Mouse (Mus musculus) forebrain, embryonic 12.5 days (tissue): ENCODE measurements around the gene Pde11a. TPM values are rescaled to one million over a fixed set of nuclear protein-coding genes. Genes with fewer than 3 reads are reported as not detected.

ENCODE experiments used
- ATAC-seq: fragments of 200-750 bp; cut with Nextera tagmentation; 2 replicates; pipeline ENCODE4 v1.8.0; 2017; ENCODE audit warnings: moderate TSS enrichment; ENCODE audit not compliant: low FRiP score
- H3K27ac ChIP-seq: fragments of 300-500 bp; sonication (generic); 2 replicates; pipeline ENCODE4 v1.5.1; 2016; ENCODE audit warnings: mild to moderate bottlenecking
- H3K27me3 ChIP-seq: fragments of 300-500 bp; sonication (generic); 2 replicates; pipeline ENCODE4 v1.6.1; 2016; ENCODE audit warnings: mild to moderate bottlenecking
- H3K36me3 ChIP-seq: fragments of 300-500 bp; sonication (generic); replicated peaks from 2 replicates; pipeline ENCODE4 v1.6.1; 2016; ENCODE audit warnings: mild to moderate bottlenecking
- H3K4me1 ChIP-seq: fragments of 300-500 bp; sonication (generic); 2 replicates; pipeline ENCODE4 v1.6.1; 2016
- H3K4me2 ChIP-seq: fragments of 300-500 bp; sonication (generic); 2 replicates; pipeline ENCODE4 v1.6.1; 2016; ENCODE audit warnings: mild to moderate bottlenecking, moderate library complexity
- H3K4me3 ChIP-seq: fragments of 300-500 bp; sonication (generic); replicated peaks from 2 replicates; pipeline ENCODE4 v1.5.1; 2016; ENCODE audit warnings: mild to moderate bottlenecking
- H3K9ac ChIP-seq: fragments of 300-500 bp; sonication (generic); 2 replicates; pipeline ENCODE4 v1.6.1; 2016; ENCODE audit warnings: mild to moderate bottlenecking
- H3K9me3 ChIP-seq: fragments of 300-500 bp; sonication (generic); 2 replicates; pipeline ENCODE4 v1.6.1; 2016
- WGBS: fragments of 180-500 bp; shearing (Covaris S2); methylation state at CpG from one replicate; pipeline ENCODE4 v1.1.7; 2016; 5-methylcytosine and 5-hydroxymethylcytosine counted together
- polyA plus RNA-seq: library from polyadenylated mRNA; unstranded; fragments of >200 nt; fragmentation: Nextera tagmentation; extraction: Ambion mirVana; gene quantifications from 2 replicates; pipeline ENCODE4 v1.2.1, GENCODE M21; 2016

Pde11a gene
- polyA plus RNA-seq, 1 experiment from 2014 or later, result 0.08 TPM

DNA sequence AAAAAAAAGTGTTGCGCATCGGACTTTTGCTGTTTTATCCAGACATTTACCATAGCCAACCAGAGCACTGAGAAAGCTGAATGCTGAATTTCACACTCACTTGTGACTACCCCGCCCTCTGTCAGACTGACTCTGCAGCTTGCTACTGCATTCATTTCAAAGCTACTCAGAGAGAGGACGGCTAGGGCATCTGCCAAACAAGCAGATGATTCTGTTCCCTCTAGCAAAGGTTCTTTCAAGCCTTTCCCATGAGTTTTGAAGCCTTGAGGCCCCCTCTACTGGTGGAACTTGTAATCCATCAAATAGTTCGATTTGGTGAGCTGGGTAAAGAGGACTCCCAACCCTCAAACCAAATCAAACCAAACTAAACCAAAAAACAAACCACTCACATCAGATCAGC lies 373.6 kb downstream of the Pde11a start:
- no peaks in the 10 kb centered on the region for H3K9me3 ChIP-seq

DNA sequence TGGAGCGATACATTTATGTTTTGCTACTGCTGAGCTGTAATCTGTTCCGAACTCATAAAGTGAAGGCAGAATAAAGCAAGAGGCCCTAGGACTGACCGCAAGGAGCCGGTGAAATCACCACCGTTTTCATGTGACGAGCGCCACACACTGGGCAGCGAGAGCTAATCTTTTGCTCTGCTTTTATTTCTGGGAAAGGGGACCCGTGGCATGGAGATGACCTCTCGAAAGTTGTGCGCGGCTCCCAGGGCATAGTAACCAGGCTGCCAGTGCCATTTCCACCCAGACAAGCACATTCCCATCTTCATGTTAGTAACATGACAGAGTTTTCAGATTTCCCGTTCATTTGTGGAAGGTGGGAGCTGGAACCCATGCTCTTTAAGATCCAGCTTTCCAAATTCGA lies 374.1 kb downstream of the Pde11a start:
- peaks cover 29% of the 10 kb centered on the region for H3K4me1 ChIP-seq
- no peak overlapping the region for H3K27ac ChIP-seq
- 20% methylated on average over 14 of the region's 14 CpGs for WGBS
- peak overlapping the region; percentile 31 for H3K4me2 ChIP-seq
- no peak overlapping the region for H3K9ac ChIP-seq
- peaks cover 5% of the 10 kb centered on the region; the same call in 1 of the 2 replicates for H3K27me3 ChIP-seq
- H3K9me3 ChIP-seq, result no peaks in the 10 kb centered on the region
- H3K4me3 ChIP-seq, result no peak overlapping the region
- ATAC-seq, result 0 out of 2 replicates have a peak, but pooled peaks have one; percentile 33
- H3K36me3 ChIP-seq, result no peaks in the 10 kb centered on the region

More for the DNA sequence above, 373.6 kb downstream of the Pde11a start:
- H3K4me3 ChIP-seq, result no peak overlapping the region
- H3K4me2 ChIP-seq, result peak overlapping the region; percentile 31
- H3K4me1 ChIP-seq, result peaks cover 24% of the 10 kb centered on the region
- 31% methylated on average over 5 of the region's 5 CpGs for WGBS
- no peak overlapping the region for H3K9ac ChIP-seq
- H3K27ac ChIP-seq, result no peak overlapping the region
- no peaks in the 10 kb centered on the region for H3K36me3 ChIP-seq
- peaks cover 5% of the 10 kb centered on the region; the same call in 1 of the 2 replicates for H3K27me3 ChIP-seq
- ATAC-seq, result no peak

DNA sequence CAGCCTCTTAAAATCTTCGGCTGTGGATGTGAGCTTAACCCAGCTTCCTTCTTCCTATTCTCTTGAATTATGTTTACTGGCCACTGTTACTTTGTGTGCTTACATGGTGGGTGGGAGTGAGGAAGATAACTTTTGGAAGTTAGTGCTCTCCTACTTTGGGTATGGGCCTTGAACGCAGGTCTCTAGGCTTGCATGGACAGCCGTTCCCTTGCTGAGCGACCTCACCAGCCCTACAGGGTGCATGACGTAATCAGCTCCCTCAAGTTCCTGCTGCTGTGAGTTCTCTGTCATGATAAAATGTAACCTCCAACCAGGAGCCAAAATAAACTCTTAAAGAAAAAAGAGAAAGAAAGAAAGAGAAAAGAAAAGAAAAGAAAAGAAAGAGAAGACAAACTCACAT lies 374.5 kb downstream of the Pde11a start:
- ATAC-seq, result no peak
- Histone ChIP-seq H3K4me3 (no peak overlapping the region), H3K9me3 (no peaks in the 10 kb centered on the region), H3K36me3 (no peaks in the 10 kb centered on the region), H3K4me1 (peaks cover 33% of the 10 kb centered on the region), H3K4me2 (peak overlapping the region; percentile 31; the same call in 1 of the 2 replicates), H3K27ac (no peak overlapping the region), H3K9ac (no peak overlapping the region), H3K27me3 (peaks cover 5% of the 10 kb centered on the region; the same call in 1 of the 2 replicates)
- 80% methylated on average over 5 of the region's 5 CpGs for WGBS

DNA sequence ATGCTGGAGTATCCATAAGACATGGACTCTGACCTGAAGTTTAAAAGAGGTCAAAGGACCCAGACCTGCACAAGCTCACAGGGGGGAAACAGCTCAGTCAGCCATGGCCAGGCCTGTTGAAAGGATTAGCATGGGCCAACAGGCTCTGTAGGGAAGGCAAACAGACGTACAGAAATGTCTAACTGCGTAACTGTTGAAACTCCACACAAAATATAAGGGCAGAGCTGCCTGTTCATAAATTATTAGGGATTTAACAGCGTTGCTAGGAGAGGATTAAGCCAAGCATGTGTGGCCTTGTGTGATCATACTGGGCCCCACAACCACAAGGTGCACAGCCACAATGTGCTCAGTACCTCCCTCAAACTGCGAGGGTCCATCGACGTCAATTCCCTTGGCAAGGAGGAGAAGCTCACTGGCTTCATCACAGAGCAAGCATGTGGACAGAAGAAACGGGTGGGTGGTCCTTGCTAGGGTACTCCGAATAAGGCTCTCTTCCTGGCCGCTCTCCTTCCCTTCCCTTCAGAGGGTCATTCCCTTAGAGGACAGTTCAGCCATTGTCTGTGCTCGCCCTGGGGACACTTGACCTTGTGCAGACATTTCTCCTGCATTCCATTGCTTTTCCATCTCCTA lies 375.2 kb downstream of the Pde11a start:
- peaks cover 5% of the 10 kb centered on the region; the same call in 1 of the 2 replicates for H3K27me3 ChIP-seq
- 57% methylated on average over 10 of the region's 10 CpGs for WGBS
- no peak overlapping the region for H3K27ac ChIP-seq
- no peak overlapping the region for H3K9ac ChIP-seq
- H3K9me3 ChIP-seq, result no peaks in the 10 kb centered on the region
- ATAC-seq, result no peak
- no peaks in the 10 kb centered on the region for H3K36me3 ChIP-seq
- H3K4me1 ChIP-seq, result peaks cover 40% of the 10 kb centered on the region
- H3K4me2 ChIP-seq, result no peak overlapping the region
- no peak overlapping the region for H3K4me3 ChIP-seq

DNA sequence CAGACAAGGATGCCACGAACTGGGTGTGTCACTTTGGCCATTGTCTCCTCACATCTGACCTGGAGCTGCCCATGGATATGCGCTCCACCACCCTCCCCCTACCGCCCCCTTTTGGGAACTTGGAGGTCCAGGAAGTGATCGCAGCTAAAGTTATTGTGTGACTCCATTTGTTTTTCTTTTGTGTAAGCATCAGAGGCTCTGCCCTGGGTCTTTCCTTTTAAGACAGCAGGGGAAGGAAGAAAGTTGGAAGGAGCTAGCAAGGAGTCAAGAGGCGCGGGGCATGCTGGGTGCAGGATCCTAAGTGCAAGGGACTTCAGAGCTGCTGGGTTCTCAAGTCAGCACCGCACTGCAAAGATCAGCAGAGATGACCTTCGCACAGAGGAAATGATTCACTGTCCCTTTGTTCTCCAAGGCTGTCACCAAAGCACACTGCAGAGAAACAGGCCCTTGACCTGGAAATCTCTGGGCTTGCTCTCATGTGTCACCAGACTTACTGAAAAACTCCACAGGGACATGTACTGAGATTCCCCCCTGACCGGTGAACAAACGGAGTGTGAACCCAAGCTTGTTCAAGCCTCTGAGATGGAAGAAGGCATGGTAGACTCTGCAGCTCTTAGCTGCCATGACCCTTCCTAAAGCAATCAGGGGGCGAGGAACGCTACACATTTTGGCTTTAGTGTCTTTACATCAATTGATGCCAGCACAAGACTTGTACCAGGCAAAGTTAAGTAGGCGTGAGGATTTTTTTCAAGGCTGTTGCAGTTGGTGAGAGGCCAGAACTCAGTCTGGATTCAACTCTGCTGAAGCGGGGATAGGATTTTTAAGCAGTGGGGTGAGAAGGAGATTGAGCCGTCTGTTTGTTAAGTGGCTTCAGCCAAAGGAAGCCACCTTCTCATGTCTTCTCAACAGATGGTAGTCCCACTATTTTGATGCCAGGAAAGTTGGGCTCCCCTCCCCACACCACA lies 377.9 kb downstream of the Pde11a start:
- peaks cover 5% of the 10 kb centered on the region; the same call in 1 of the 2 replicates for H3K27me3 ChIP-seq
- H3K36me3 ChIP-seq, result no peaks in the 10 kb centered on the region
- H3K27ac ChIP-seq, result peak overlapping the region; percentile 51; the same call in 1 of the 2 replicates
- no peak overlapping the region for H3K4me3 ChIP-seq
- H3K4me1 ChIP-seq, result peaks cover 36% of the 10 kb centered on the region
- H3K9ac ChIP-seq, result no peak overlapping the region
- peak overlapping the region; percentile 43 for H3K4me2 ChIP-seq
- ATAC-seq, result no peak
- 52% methylated on average over 15 of the region's 15 CpGs for WGBS
- no peaks in the 10 kb centered on the region for H3K9me3 ChIP-seq

DNA sequence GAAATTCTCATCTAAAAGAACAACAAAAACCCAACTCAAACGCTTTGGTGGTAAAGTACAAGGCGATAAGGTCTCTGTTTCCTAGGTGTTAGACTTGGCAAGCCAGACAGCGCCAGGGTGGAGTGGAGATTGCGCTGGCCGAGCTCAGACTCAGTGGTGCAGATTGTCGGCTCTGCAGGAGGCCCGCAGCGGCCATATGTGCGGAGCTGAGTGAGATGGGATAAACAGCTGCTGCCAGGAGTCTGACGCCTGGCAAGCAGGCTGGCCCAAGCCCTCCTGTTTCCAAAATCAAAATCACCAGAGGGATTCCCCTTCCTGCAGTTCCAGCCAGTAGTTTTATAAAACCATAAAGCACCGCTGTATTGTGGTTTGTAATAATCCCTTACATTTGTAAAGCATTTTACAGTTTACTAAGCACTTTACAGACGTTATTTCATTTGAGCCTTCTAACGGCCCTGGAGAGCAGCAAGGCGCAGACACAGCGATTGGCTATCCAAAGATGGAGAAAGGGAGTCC lies 378.7 kb downstream of the Pde11a start:
- Histone ChIP-seq H3K4me2 (peak overlapping the region; percentile 43), H3K4me3 (peak overlapping the region; percentile 11; the same call in 1 of the 2 replicates), H3K27me3 (0 out of 2 replicates have a peak, but pooled peaks cover 5% of the 10 kb centered on the region), H3K9ac (peak overlapping the region; percentile 33; the same call in 1 of the 2 replicates), H3K4me1 (peaks cover 35% of the 10 kb centered on the region), H3K27ac (peak overlapping the region; percentile 51; the same call in 1 of the 2 replicates), H3K9me3 (no peaks in the 10 kb centered on the region), H3K36me3 (no peaks in the 10 kb centered on the region)
- 7% methylated on average over 15 of the region's 15 CpGs for WGBS
- ATAC-seq, result peak; percentile 62; the same call in 1 of the 2 replicates

DNA sequence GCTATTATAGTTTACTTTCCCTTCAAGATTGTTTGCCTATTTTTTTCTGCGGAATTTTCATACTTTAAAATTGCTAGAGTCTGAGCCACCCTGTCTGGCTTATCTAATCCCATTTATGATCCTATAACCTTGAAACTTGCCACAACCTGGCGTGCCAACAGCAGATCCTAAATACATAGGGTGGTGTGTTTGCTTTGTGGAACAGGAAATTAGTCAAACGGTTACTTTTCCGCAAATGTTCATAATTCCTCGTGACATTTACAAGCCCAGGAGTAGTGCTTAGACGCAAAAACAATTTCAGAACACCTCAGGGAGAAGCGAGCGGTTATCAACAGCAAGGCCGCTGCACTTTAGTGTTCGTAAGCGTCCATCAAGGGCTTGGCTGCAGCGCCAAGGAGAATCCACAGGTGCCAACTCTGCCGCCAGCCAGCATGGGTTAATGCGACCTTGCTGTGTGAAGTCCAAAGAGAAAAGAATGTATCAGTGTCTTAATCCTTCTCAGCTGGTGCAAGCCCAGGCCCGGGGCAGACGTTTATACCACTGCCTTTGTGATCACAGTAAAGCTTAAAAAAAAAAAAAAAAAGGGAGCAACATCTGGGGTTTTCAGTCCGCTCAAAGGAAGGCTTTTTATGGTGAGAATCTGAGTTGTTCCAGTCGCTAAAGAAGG lies 379.3 kb downstream of the Pde11a start:
- Histone ChIP-seq H3K9ac (no peak overlapping the region), H3K4me1 (peaks cover 29% of the 10 kb centered on the region), H3K27ac (peak overlapping the region; percentile 51; the same call in 1 of the 2 replicates), H3K27me3 (0 out of 2 replicates have a peak, but pooled peaks cover 5% of the 10 kb centered on the region), H3K4me3 (peak overlapping the region; percentile 11; the same call in 1 of the 2 replicates), H3K4me2 (peak overlapping the region; percentile 43), H3K36me3 (no peaks in the 10 kb centered on the region), H3K9me3 (no peaks in the 10 kb centered on the region)
- 24% methylated on average over 18 of the region's 18 CpGs for WGBS
- no peak for ATAC-seq

DNA sequence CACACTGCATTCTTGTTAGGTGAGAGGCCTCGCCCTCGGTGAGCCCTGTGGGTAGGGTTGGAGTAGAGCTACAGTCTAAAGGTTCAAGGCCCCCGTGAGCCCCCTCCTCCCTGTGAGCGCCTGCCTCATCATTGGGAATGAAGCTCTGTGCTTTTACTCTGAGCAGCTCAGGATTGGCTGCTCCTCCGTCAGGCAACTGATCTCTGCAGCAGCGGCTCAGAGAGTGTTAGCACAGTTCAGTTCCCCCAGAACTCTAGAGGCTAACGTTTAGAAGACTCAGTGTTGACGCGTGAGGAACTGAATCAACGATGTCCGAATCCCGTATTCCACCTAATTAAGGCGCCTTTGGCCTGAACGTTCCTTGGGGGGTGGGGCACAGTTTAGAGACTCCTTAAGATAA lies 382.9 kb downstream of the Pde11a start:
- H3K4me3 ChIP-seq, result no peak overlapping the region
- H3K4me1 ChIP-seq, result peaks cover 24% of the 10 kb centered on the region
- WGBS, result 42% methylated on average over 14 of the region's 14 CpGs
- H3K9ac ChIP-seq, result no peak overlapping the region
- 0 out of 2 replicates have a peak, but pooled peaks cover 2% of the 10 kb centered on the region for H3K27me3 ChIP-seq
- ATAC-seq, result no peak
- no peaks in the 10 kb centered on the region for H3K36me3 ChIP-seq
- no peak overlapping the region for H3K4me2 ChIP-seq
- H3K9me3 ChIP-seq, result no peaks in the 10 kb centered on the region
- H3K27ac ChIP-seq, result no peak overlapping the region

DNA sequence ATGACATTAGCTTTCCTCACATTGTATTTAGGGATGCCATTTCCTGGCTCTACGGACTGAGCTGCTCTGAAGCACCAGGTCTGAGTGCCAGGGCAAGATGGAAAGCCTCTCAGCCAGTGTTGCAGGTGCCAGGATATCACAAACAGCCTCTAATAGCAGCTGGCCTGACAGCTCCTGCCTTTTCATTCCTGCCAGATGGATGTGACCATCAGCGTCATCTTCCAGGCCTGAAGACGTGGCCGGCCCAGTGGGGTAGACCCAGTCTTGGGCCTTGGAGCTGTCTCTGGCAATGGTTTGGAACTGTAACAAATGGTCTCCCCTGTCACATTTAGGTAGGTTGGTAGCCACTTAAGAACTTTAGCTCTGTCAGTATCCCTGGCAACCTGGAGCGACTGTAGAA lies 385.3 kb downstream of the Pde11a start:
- no peaks in the 10 kb centered on the region for H3K36me3 ChIP-seq
- H3K27me3 ChIP-seq, result no peaks in the 10 kb centered on the region
- H3K4me2 ChIP-seq, result no peak overlapping the region
- H3K4me3 ChIP-seq, result no peak overlapping the region
- no peaks in the 10 kb centered on the region for H3K9me3 ChIP-seq
- 97% methylated on average over 5 of the region's 5 CpGs for WGBS
- no peak overlapping the region for H3K9ac ChIP-seq
- no peak for ATAC-seq
- no peak overlapping the region for H3K27ac ChIP-seq
- peaks cover under 1% of the 10 kb centered on the region; the same call in 1 of the 2 replicates for H3K4me1 ChIP-seq

DNA sequence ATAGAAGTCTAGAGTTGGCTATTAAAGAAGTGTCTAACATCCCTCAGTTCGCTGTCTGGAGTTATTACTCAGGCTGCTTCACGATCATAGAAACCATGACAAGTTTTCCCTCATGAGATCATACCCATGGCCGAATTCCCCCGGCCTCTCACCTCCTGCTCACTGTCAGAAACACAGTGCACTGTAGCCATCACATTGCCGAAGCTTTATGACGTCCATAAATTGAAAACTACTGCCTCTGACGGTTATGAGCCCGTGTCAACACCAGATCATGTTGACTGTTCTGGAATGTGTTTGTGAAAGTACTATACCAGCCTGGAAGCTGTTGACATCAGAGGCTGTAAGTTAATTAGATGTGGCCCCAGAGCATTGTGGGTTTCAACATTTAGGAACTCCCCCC lies 387.9 kb downstream of the Pde11a start:
- Histone ChIP-seq H3K4me3 (no peak overlapping the region), H3K27me3 (no peaks in the 10 kb centered on the region), H3K36me3 (no peaks in the 10 kb centered on the region), H3K4me2 (no peak overlapping the region), H3K9ac (no peak overlapping the region), H3K4me1 (no peaks in the 10 kb centered on the region), H3K27ac (no peak overlapping the region), H3K9me3 (no peaks in the 10 kb centered on the region)
- 89% methylated on average over 8 of the region's 8 CpGs for WGBS
- no peak for ATAC-seq
